Mouse (Mus musculus) embryonic stem cell, embryonic (primary cell): Measurements from ENCODE around the gene Def6.

ENCODE experiments used
- CTCF ChIA-PET, 4 experiments: fragments of 300-600 bp in 2 of 4; fragments of 350-600 bp in 2 of 4; sonication (Branson Sonifier 250); formaldehyde crosslinking; loops; one replicate each; lab custom pipeline; 2022; ENCODE audit warnings: inconsistent platforms in 2 of 4; lab: Charles Lee
- POLR2A ChIA-PET, 4 experiments: fragments of 300-600 bp in 2 of 4; fragments of 350-600 bp in 2 of 4; sonication (Branson Sonifier 250); formaldehyde crosslinking; loops; one replicate each; lab custom pipeline; 2022; ENCODE audit warnings: antibody characterized with exemption in 4 of 4, inconsistent platforms in 1 of 4; lab: Charles Lee

The Def6 gene

GRCm38 (mm10) chr17:28207591-28208313 lies at the start of gene Def6:
Def6 (plus strand) TSS chr17:28207778.
- ChIA-PET POLR2A (interaction anchor here (0.5 to 3.2 kb wide), 75 partner anchors 9 to 528 kb away, joined by 3 to 50 read pairs (median 3); partner anchors contain the start of genes Fance (in 2 of the 4), Ppard (in 1 of the 4), Rpl10a (in 1 of the 4) and Scube3 (in 1 of the 4)), CTCF (interaction anchor here (0.5 to 3.5 kb wide), 59 partner anchors 8 to 963 kb away, joined by 3 to 57 read pairs (median 4); partner anchors contain the start of genes Ppard (in 3 of the 4), Fance (in 1 of the 4), Rpl10a (in 1 of the 4) and Tcp11 (in 1 of the 4))

GRCm38 (mm10) chr17:28160361-28160760 lies 47.2 kb upstream of the Def6 start:
- ChIA-PET POLR2A (interaction anchor here in 2 of 4 experiments (1.1 to 15.2 kb wide), 6 partner anchors 9 to 53 kb away, joined by 3 to 255 read pairs (median 4); partner anchors contain the start of gene Scube3 (in 1 of the 2)), CTCF (interaction anchor here in 3 of 4 experiments (0.6 to 0.7 kb wide), 3 partner anchors 66 to 888 kb away, joined by 5 to 8 read pairs (median 7); no protein-coding TSS in a partner anchor)

- POLR2A ChIA-PET = interaction anchor here in 2 of 4 experiments (0.6 to 8.5 kb wide), 5 partner anchors 10 to 26 kb away, joined by 3 to 41 read pairs (median 4); no protein-coding TSS in a partner anchor
- CTCF ChIA-PET = interaction anchor here in 1 of 4 experiments (0.7 kb wide), 1 partner anchor 418 kb away, joined by 3 read pairs; no protein-coding TSS in a partner anchor
These were observed 46.2 kb upstream of the Def6 start for GRCm38 (mm10) chr17:28161310-28161881.

- CTCF ChIA-PET = interaction anchor here (0.5 to 3.4 kb wide), 85 partner anchors 9 to 629 kb away, joined by 3 to 37 read pairs (median 4); partner anchors contain the start of genes Def6 (in 3 of the 4), Tcp11 (in 3 of the 4) and Scube3 (in 1 of the 4)
- POLR2A ChIA-PET = interaction anchor here in 3 of 4 experiments (0.7 to 3.1 kb wide), 32 partner anchors 9 to 150 kb away, joined by 3 to 15 read pairs (median 4); partner anchors contain the start of genes Tcp11 (in 2 of the 3), Fance (in 1 of the 3) and Scube3 (in 1 of the 3)
These were observed 43.9 kb upstream of the Def6 start for GRCm38 (mm10) chr17:28163666-28164065.

- ChIA-PET CTCF (interaction anchor here in 2 of 4 experiments (0.5 to 0.6 kb wide), 4 partner anchors 85 to 235 kb away, joined by 3 read pairs; no protein-coding TSS in a partner anchor), POLR2A (interaction anchor here in 1 of 4 experiments (0.6 to 1.1 kb wide), 3 partner anchors 21 to 161 kb away, joined by 3 to 4 read pairs (median 3); no protein-coding TSS in a partner anchor)
These were observed 36.9 kb upstream of the Def6 start for GRCm38 (mm10) chr17:28170460-28171305.

GRCm38 (mm10) chr17:28172690-28173089 lies 34.9 kb upstream of the Def6 start:
- POLR2A ChIA-PET = interaction anchor here in 2 of 4 experiments (0.6 to 3.9 kb wide), 14 partner anchors 8 to 1591 kb away, joined by 3 to 13 read pairs (median 3); partner anchors contain the start of gene Def6 (in 1 of the 2)
- CTCF ChIA-PET = interaction anchor here (0.6 to 3.1 kb wide), 10 partner anchors 8 to 1154 kb away, joined by 3 to 14 read pairs (median 4); partner anchors contain the start of genes Def6 (in 1 of the 4) and Tcp11 (in 1 of the 4)

- POLR2A ChIA-PET = interaction anchor here in 2 of 4 experiments (0.5 to 1.0 kb wide), 3 partner anchors 10 to 173 kb away, joined by 3 to 9 read pairs (median 3); no protein-coding TSS in a partner anchor
- CTCF ChIA-PET = interaction anchor here in 2 of 4 experiments (0.6 kb wide), 2 partner anchors 83 to 130 kb away, joined by 3 to 5 read pairs; no protein-coding TSS in a partner anchor
These were observed 30.6 kb upstream of the Def6 start, which contains the start of gene Zfp523 for GRCm38 (mm10) chr17:28176775-28177539. Zfp523 (plus strand) TSS chr17:28177129.

GRCm38 (mm10) chr17:28177540-28178046 lies 30.0 kb upstream of the Def6 start:
- ChIA-PET POLR2A (interaction anchor here in 3 of 4 experiments (0.6 to 1.0 kb wide), 6 partner anchors 15 to 546 kb away, joined by 3 to 6 read pairs (median 4); no protein-coding TSS in a partner anchor), CTCF (interaction anchor here in 1 of 4 experiments (0.6 kb wide), 2 partner anchors 380 to 579 kb away, joined by 4 read pairs; no protein-coding TSS in a partner anchor)

- ChIA-PET CTCF (interaction anchor here in 1 of 4 experiments (0.9 kb wide), 1 partner anchor 16 kb away, joined by 3 read pairs; no protein-coding TSS in a partner anchor), POLR2A (interaction anchor here in 1 of 4 experiments (0.6 to 1.0 kb wide), 2 partner anchors 82 to 151 kb away, joined by 3 to 5 read pairs; no protein-coding TSS in a partner anchor)
These were observed 27.2 kb upstream of the Def6 start for GRCm38 (mm10) chr17:28180331-28180730.

GRCm38 (mm10) chr17:28180783-28181544 lies 26.6 kb upstream of the Def6 start:
- ChIA-PET POLR2A (interaction anchor here in 2 of 4 experiments (0.6 to 1.9 kb wide), 7 partner anchors 11 to 563 kb away, joined by 3 to 9 read pairs (median 4); partner anchors contain the start of gene Def6 (in 1 of the 2)), CTCF (interaction anchor here (0.5 to 2.1 kb wide), 5 partner anchors 16 to 1444 kb away, joined by 3 to 11 read pairs (median 3); no protein-coding TSS in a partner anchor)

- POLR2A ChIA-PET = interaction anchor here in 1 of 4 experiments (0.6 to 0.8 kb wide), 2 partner anchors 22 to 103 kb away, joined by 3 read pairs; no protein-coding TSS in a partner anchor
- CTCF ChIA-PET = interaction anchor here in 1 of 4 experiments (1.4 kb wide), 1 partner anchor 9 kb away, joined by 3 read pairs; no protein-coding TSS in a partner anchor
These were observed 22.5 kb upstream of the Def6 start for GRCm38 (mm10) chr17:28184971-28185638.

GRCm38 (mm10) chr17:28188313-28188712 lies 19.3 kb upstream of the Def6 start:
- ChIA-PET POLR2A (interaction anchor here in 2 of 4 experiments (0.6 to 1.3 kb wide), 3 partner anchors 93 to 142 kb away, joined by 3 to 4 read pairs (median 4); no protein-coding TSS in a partner anchor), CTCF (interaction anchor here in 1 of 4 experiments (0.6 kb wide), 1 partner anchor 18 kb away, joined by 3 read pairs; no protein-coding TSS in a partner anchor)

GRCm38 (mm10) chr17:28192754-28193153 lies 14.8 kb upstream of the Def6 start:
- ChIA-PET POLR2A (interaction anchor here in 1 of 4 experiments (1.0 kb wide), 2 partner anchors 16 to 29 kb away, joined by 3 to 4 read pairs; partner anchors contain the start of gene Zfp523), CTCF (interaction anchor here in 3 of 4 experiments (0.6 to 1.3 kb wide), 4 partner anchors 12 to 67 kb away, joined by 3 to 5 read pairs (median 4); partner anchors contain the start of gene Def6 (in 1 of the 3))

GRCm38 (mm10) chr17:28193559-28193958 lies 14.0 kb upstream of the Def6 start:
- ChIA-PET CTCF (interaction anchor here in 3 of 4 experiments (0.6 to 2.8 kb wide), 5 partner anchors 8 to 78 kb away, joined by 3 to 15 read pairs (median 4); partner anchors contain the start of gene Def6 (in 1 of the 3)), POLR2A (interaction anchor here in 2 of 4 experiments (0.6 to 1.5 kb wide), 4 partner anchors 14 to 121 kb away, joined by 3 read pairs; partner anchors contain the start of gene Def6 (in 1 of the 2))
